Mouse (Mus musculus) heart, postnatal 0 days (tissue): Measurements from ENCODE around the gene Utp11. TPM values are rescaled to one million over a fixed set of nuclear protein-coding genes. Genes with fewer than 3 reads are reported as not detected.
A peak's percentile ranks its signal among the peaks of the same experiment; 100 is the strongest.

ENCODE experiments used
- ATAC-seq: fragments of 200-750 bp; cut with Nextera tagmentation; 2 replicates; pipeline ENCODE4 v1.8.0; 2017; ENCODE audit warnings: low read depth, moderate number of reproducible peaks, moderate library complexity; ENCODE audit not compliant: insufficient read depth
- DNase-seq: peaks from one replicate; pipeline ENCODE4 v3.0.0-alpha.2; 2016; ENCODE audit warnings: low spot score
- H3K27ac ChIP-seq: fragments of 300-500 bp; sonication (generic); 2 replicates; pipeline ENCODE4 v1.5.1; 2014; ENCODE audit warnings: low read depth, mild to moderate bottlenecking
- H3K27me3 ChIP-seq: fragments of 300-500 bp; sonication (generic); 2 replicates; pipeline ENCODE4 v1.6.1; 2014; ENCODE audit warnings: low read length, mixed read lengths; ENCODE audit not compliant: control insufficient read depth, insufficient read depth
- H3K36me3 ChIP-seq: fragments of 300-500 bp; sonication (generic); replicated peaks from 2 replicates; pipeline ENCODE4 v1.6.1; 2014; ENCODE audit warnings: low read length, mixed read lengths; ENCODE audit not compliant: control insufficient read depth, insufficient read depth
- H3K4me1 ChIP-seq: fragments of 300-500 bp; sonication (generic); 2 replicates; pipeline ENCODE4 v1.6.1; 2014; ENCODE audit warnings: antibody characterized with exemption; ENCODE audit not compliant: control insufficient read depth, insufficient read depth
- H3K4me2 ChIP-seq: fragments of 300-500 bp; sonication (generic); 2 replicates; pipeline ENCODE4 v1.6.1; 2014; ENCODE audit warnings: low read depth, mild to moderate bottlenecking, low read length, moderate library complexity
- H3K4me3 ChIP-seq: fragments of 300-500 bp; sonication (generic); 2 replicates; pipeline ENCODE4 v1.5.1; 2014; ENCODE audit warnings: low read depth, low read length
- H3K9ac ChIP-seq: fragments of 300-500 bp; sonication (generic); replicated peaks from 2 replicates; pipeline ENCODE4 v1.6.1; 2014; ENCODE audit warnings: low read depth, low read length, mixed read lengths
- H3K9me3 ChIP-seq: fragments of 300-500 bp; sonication (generic); replicated peaks from 2 replicates; pipeline ENCODE4 v1.6.1; 2016; ENCODE audit warnings: low read length; ENCODE audit not compliant: control insufficient read depth
- CTCF ChIP-seq: IDR thresholded peaks from 2 replicates; pipeline ENCODE4 v1.5.1; 2016; ENCODE audit warnings: antibody characterized with exemption, control low read depth, low read depth
- EP300 ChIP-seq: IDR thresholded peaks from 2 replicates; pipeline ENCODE4 v1.6.1; 2016; ENCODE audit warnings: antibody characterized with exemption, low read depth
- WGBS: fragments of 180-500 bp; shearing (Covaris S2); extraction: QIAGEN DNeasy Blood & Tissue Kit; methylation state at CpG from one replicate; pipeline ENCODE4 v1.1.7; 2014; 5-methylcytosine and 5-hydroxymethylcytosine counted together
- polyA plus RNA-seq: library from polyadenylated mRNA; unstranded; fragments of >200 nt; fragmentation: Nextera tagmentation; extraction: Ambion mirVana; gene quantifications from 2 replicates; pipeline ENCODE4 v1.2.1, GENCODE M21; 2015
- total RNA-seq: library from RNA; depleted of rRNA; stranded (reverse); fragments of >200 nt; gene quantifications from 2 replicates; pipeline ENCODE4 v1.2.3, GENCODE M21; 2014; ENCODE audit warnings: low replicate concordance

Gene Utp11
- total and polyA plus RNA-seq, 2 experiments from 2014 or later = 5.5 to 33.4 TPM

- Histone ChIP-seq H3K9ac (peak overlapping the region; percentile 89), H3K4me2 (peak overlapping the region; percentile 86), H3K27ac (peak overlapping the region; percentile 78; the same call in 1 of the 2 replicates), H3K4me3 (peak overlapping the region; percentile 94), H3K36me3 (0 out of 2 replicates have a peak, but pooled peaks cover 3% of the 10 kb centered on the region), H3K27me3 (0 out of 2 replicates have a peak, but pooled peaks cover 3% of the 10 kb centered on the region), H3K9me3 (no peaks in the 10 kb centered on the region), H3K4me1 (peaks cover 7% of the 10 kb centered on the region)
- 56% methylated on average over 3 of the region's 3 CpGs for WGBS
- ATAC-seq (no peak), DNase-seq (no peak)
- TF ChIP-seq EP300 (no peak), CTCF (no peak)
These were observed 961 bp downstream of the Utp11 start for GRCm38 (mm10) chr4:124692416-124692861.

GRCm38 (mm10) chr4:124691455-124691854, 1.9 kb downstream of the Utp11 start:
- H3K4me3 ChIP-seq = no peak overlapping the region
- TF ChIP-seq EP300 (no peak), CTCF (no peak)
- peaks cover 10% of the 10 kb centered on the region for H3K4me1 ChIP-seq
- WGBS = 81% methylated on average over 8 of the region's 8 CpGs
- no peak overlapping the region for H3K9ac ChIP-seq
- no peak overlapping the region for H3K27ac ChIP-seq
- no peaks in the 10 kb centered on the region for H3K9me3 ChIP-seq
- H3K36me3 ChIP-seq = 0 out of 2 replicates have a peak, but pooled peaks cover 3% of the 10 kb centered on the region
- no peak for ATAC-seq
- H3K4me2 ChIP-seq = no peak overlapping the region
- DNase-seq = no peak
- 0 out of 2 replicates have a peak, but pooled peaks cover 3% of the 10 kb centered on the region for H3K27me3 ChIP-seq

GRCm38 (mm10) chr4:124685897-124686402, 7.5 kb downstream of the Utp11 start:
- Histone ChIP-seq H3K36me3 (peaks cover 31% of the 10 kb centered on the region), H3K9ac (no peak overlapping the region), H3K4me3 (no peak overlapping the region), H3K27me3 (no peaks in the 10 kb centered on the region), H3K4me1 (peaks cover 7% of the 10 kb centered on the region; the same call in 1 of the 2 replicates), H3K9me3 (no peaks in the 10 kb centered on the region), H3K27ac (peak overlapping the region; percentile 77), H3K4me2 (no peak overlapping the region)
- DNase-seq = no peak
- WGBS = 42% methylated on average over 8 of the region's 8 CpGs
- 0 out of 2 replicates have a peak, but pooled peaks have one; percentile 17 for ATAC-seq
- TF ChIP-seq CTCF (no peak), EP300 (no peak)

- Histone ChIP-seq H3K9ac (no peak overlapping the region), H3K4me2 (no peak overlapping the region), H3K27me3 (no peaks in the 10 kb centered on the region), H3K4me3 (no peak overlapping the region), H3K36me3 (peaks cover 36% of the 10 kb centered on the region), H3K9me3 (no peaks in the 10 kb centered on the region), H3K27ac (peak overlapping the region; percentile 77), H3K4me1 (peaks cover 7% of the 10 kb centered on the region; the same call in 1 of the 2 replicates)
- ATAC-seq = no peak
- TF ChIP-seq CTCF = no peak
- TF ChIP-seq EP300 = no peak
- DNase-seq = no peak
- WGBS = 62% methylated on average over 8 of the region's 8 CpGs
These were observed 7.9 kb downstream of the Utp11 start for GRCm38 (mm10) chr4:124685453-124685852.

- DNase-seq = no peak
- peaks cover 7% of the 10 kb centered on the region; the same call in 1 of the 2 replicates for H3K4me1 ChIP-seq
- no peak overlapping the region for H3K4me2 ChIP-seq
- H3K4me3 ChIP-seq = no peak overlapping the region
- no peak overlapping the region for H3K27ac ChIP-seq
- peaks cover 41% of the 10 kb centered on the region for H3K36me3 ChIP-seq
- no peak overlapping the region for H3K9ac ChIP-seq
- 81% methylated on average over 4 of the region's 4 CpGs for WGBS
- no peak for ATAC-seq
- H3K27me3 ChIP-seq = no peaks in the 10 kb centered on the region
- TF ChIP-seq CTCF (peak; percentile 23), EP300 (no peak)
- no peaks in the 10 kb centered on the region for H3K9me3 ChIP-seq
These were observed 8.4 kb downstream of the Utp11 start for GRCm38 (mm10) chr4:124685004-124685403.

- peaks cover 50% of the 10 kb centered on the region for H3K36me3 ChIP-seq
- no peaks in the 10 kb centered on the region for H3K27me3 ChIP-seq
- H3K4me2 ChIP-seq = no peak overlapping the region
- TF ChIP-seq CTCF (no peak), EP300 (no peak)
- peaks cover 15% of the 10 kb centered on the region for H3K4me1 ChIP-seq
- WGBS = 88% methylated on average over 4 of the region's 4 CpGs
- no peak overlapping the region for H3K9ac ChIP-seq
- H3K27ac ChIP-seq = no peak overlapping the region
- H3K4me3 ChIP-seq = no peak overlapping the region
- no peaks in the 10 kb centered on the region for H3K9me3 ChIP-seq
- ATAC-seq (no peak), DNase-seq (no peak)
These were observed 9.9 kb downstream of the Utp11 start for GRCm38 (mm10) chr4:124683474-124683873.
